Mouse (Mus musculus) retina, embryonic 14.5 days (tissue): ENCODE data around the gene Tulp1.
"Not testable (repeated sequence)": the region's sequence is repeated elsewhere in the genome, so short reads cannot be mapped to it uniquely, and the experiment has no call there.

ENCODE experiments used
- DNase-seq: peaks from one replicate; pipeline ENCODE4 v3.0.0-alpha.2; 2015; ENCODE audit warnings: low spot score

The Tulp1 gene

DNA sequence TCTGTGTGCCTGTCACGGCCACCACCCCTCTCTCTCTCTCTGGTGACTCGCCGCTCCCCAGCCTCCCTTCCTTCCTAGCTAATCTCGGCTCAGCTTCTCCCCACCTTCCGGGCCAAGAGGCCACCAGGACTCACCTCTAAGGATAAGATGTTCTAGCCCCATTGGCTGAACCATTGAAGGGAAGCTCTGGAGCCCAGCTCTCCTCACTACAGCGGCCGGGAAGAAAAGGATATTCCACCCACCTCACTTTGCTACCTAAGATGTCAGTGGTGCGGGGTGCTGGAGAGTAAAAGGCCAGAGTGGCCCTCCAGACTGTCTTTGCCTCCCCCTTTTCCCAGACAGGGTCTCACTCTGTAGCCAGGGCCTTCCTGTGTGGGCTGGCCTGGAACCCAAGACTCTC is at the start of gene Tulp1:
TSS of gene Tulp1 (minus strand) at position 101 of the 400 bp plus-strand sequence.
- DNase-seq, result no peak

DNA sequence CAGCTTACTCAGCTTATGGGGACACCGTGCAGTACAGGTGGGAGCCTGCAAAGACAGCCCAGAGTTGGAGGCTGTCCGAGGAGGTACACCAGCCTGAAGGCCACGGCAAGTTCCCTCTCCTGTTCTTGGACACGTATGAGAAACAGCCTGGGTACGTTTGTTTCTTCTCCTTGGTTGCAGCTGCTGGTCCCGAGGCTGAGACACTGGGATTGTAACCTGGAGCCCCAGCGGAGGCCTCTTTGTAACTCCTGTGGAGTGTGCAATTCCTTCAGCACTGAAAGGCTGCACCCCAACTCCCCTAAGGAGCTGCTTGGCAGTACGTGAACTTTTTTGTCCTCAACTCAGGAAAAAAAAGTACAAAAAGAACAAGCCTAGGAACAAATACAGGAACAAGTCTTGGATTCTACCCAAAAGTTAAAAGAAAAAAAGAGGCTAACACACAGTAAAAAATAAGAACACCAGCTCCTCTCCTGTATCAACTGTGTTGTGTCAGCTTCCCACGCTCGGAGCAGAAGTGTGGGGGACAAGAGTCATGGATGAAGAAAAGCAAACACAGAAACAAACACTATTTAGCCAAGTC is 46.4 kb upstream of the Tulp1 start:
- DNase-seq, result no peak

DNA sequence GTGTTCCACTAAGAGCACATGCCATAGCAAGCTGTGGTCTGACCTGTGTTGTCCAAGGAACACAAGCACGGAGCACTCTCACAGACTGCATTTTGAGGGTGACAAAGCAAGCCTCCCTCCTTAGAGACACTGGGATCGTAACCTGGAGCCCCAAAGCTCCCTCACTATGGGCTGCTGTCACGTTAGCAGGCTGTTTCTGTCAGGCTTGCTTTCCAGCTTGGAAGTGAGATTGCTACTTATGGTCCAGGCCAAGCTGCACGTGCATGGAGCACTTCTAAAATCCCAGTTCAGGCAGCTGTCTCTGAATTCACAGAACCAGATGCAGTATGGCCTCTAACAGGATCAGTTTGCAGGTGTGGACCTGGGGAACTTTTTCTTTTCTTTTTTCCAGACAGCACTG is 45.7 kb upstream of the Tulp1 start:
- no peak for DNase-seq

DNA sequence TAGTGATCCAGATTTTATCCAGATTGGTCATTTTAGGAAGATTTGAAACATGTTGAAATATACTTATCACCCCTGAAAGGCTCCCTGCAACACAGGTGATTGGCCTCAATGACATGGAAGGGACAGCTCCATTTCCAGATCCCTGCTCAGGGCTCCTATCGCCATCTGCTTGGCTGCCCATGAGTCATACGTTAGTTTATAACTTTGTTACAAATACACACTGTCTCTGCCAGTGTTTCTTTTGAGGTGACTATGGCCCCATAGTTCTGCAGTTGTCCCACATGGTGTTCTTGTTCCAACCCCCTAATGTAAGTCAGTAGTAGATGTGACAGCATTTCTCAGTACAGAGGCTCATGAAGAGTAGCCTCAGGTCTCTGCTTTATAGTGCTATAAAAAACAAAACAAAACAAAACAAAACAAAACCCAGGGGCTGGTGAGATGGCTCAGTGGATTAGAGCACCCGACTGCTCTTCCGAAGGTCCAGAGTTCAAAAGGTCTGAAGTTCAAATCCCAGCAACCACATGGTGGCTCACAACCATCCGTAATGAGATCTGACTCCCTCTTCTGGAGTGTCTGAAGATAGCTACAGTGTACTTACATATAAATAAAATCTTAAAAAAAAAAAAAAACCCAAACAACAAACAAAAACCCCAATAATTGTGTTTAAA is 43.4 kb upstream of the Tulp1 start:
- no peak for DNase-seq

DNA sequence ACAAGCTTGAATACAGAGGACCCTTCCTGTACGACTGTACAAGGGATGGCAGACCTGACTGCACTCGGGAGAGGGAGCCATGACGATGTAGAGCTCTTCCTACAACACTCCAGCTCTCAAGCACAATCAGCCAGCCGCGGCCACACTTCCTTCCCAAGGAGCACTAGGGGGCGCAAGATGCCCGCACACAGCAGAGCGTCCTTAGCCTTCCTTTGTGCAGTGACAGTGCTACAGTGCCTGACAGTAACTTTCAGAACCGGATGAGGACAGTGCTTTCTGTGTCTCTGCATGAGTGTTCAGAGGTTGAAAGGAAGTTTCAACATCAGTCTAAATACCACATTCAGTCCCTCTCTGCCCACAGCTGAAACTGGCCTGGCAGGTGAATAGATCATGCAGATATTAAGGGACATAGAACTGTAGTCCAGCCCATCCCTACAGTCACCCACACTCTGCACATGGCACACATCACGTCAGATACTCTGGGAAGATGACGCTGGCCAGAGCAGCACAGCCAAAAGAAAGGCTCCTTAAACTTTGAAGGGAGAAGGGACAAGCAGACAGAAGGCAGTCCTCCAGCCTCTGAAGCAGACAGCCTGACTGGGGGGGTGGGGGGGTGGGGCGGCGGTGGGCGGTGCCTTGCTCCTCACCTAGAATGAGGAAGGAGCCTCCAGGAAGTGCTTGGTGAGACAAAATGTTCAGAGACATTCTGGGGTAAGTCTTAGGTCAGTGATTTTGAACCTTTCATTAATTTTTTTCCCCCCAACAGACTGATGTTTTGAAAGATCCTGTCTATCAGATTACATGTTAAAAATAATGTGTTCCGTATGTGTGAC is 42.6 kb upstream of the Tulp1 start:
- DNase-seq, result peak; percentile 86

DNA sequence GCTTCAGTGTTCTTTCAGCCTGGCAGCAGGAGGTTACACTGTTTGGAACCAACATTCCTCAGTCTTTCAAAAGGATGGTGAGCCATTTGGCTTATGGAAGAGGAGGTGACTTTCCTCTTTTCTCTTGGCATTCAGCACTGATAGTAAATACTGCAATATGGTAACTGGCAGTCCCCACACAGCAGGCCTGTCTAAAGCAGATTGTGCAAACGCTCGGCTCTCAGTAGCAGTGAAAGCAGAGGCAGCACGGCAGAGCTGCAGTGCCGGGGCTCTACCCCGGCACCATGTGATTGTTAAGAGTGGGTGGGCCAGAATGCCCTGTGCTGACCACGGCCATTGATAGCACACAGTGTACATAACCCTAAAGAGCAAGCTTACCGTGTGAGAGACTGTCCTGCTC is 41.4 kb upstream of the Tulp1 start:
- DNase-seq, result no peak

DNA sequence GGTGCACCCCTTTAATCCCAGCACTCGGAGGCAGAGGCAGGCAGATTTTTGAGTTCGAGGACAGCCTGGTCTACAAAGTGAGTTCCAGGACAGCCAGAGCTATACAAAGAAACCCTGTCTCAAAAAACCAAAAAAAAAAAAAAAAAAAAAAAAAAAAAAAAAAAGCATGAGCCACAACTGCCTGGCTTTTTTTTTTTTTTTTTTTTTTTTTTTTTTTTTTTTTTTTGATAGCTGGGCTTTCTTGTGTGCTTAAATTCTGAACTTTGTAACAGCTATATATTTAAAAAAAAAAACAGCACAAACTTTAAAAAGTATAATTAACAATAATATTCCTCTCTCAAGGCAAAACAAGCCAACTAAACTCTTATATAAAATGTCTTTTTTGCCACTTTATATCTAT is 39.7 kb upstream of the Tulp1 start:
- DNase-seq, result not testable (repeated sequence)

DNA sequence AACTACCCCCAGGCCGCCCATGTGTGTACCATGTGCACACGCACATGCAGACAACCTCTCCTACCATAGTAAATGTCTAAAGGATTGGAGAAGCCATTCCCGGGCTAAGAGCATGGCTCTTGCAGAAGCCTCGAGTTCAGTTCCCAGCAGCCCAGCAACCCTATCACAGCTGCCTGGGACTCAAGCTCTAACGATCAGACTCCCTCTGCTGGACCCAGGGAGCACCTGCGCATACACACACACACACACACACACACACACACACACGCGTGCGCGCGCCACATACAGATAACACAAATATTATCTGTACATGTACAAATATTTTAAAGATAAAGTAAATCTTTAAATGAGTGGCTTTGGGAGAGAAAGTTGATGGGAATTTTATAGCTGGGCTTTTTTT is 39.3 kb upstream of the Tulp1 start:
- DNase-seq, result no peak

DNA sequence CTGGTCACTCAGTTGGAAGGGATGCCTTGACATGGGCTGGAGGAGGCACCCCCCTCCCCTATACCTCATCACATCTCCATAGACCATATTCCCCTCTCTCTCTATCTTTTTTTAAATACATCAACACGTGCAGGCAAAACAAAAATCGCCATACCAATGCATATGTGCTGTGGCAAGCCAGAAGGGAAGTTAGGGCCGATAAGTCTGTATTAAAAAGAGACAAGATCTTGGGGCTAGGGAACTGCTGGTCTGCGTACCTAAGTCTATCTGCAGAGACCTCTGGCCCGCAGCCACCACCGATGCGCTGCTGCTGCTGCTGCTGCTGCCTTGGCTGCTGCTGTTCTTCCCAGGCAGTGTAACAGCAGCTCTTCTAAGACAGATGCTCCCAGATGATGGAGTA is 30.0 kb upstream of the Tulp1 start:
- DNase-seq, result no peak

DNA sequence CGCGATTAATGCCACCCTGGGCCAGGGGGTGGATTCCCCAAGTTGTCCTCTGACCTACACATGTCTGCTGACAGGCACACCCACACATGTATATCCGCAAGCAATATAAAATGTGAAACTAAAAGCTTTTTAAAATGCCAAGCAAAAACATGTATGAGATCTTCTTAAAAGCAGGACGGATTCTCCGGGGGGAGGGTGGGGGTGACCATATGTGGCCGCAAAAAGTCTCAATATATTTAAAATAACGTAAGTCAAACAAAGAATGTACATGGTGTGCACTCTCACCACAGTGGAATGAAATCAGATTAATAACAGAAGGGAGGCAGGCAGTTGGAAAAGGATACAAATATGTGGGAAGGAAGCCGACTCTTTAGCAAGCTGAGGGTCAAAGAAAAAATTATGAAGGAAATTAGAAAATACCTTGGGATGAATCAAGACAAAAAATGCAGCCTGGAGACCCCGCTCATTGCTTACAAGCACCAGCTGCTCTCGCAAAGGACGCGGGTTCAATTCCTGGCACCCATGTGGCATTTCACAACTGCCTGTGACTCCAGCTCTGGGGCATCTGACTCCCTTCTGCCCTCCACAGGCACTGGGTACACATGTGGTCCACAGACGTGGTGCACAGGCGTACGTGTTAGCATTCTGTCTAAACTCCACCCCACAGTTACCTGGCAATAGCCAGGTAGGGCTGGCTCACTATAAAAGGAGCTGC is 29.2 kb upstream of the Tulp1 start:
- no peak for DNase-seq

DNA sequence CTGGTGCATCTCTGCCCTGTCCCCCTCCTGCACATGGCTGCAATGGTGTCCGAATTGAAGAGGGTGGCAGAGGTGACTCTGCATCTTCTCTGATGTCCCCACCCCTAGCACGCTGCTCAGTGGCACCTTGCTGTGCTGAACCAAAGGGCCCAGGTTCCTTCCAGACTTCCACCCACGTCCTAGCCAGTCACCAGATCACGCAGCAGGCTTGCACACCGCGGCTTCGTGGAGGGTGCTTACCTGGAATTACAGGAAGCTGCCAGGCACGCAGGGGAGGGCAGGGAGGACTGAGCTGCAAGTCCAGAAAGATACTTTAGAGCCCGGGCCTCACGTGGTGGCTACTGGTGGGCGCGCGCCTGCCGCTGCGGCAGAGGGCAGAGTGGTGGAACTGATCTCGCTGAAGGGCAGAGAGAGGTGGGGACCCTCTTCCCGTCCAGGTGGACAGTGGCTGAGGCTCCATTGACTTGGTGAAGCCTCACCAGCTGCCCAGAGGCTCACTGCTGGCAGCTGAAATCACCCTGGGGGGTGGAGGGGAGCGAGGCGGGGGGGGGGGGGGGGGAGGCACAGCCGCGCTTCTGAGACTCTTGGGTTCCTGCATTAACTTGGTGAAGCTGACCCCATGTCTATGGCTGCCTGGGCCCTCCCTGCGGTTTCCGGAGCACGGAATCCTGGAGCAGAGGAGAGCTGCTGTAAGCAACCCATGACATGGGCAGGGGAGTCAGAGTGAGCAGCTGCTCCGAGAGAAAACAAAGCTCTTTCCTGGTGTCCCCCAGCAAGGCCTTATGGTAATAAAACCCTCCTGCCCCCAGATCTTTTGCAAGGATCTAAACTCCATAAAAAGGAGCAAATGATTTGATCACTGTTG is 26.8 kb upstream of the Tulp1 start:
- DNase-seq, result no peak

DNA sequence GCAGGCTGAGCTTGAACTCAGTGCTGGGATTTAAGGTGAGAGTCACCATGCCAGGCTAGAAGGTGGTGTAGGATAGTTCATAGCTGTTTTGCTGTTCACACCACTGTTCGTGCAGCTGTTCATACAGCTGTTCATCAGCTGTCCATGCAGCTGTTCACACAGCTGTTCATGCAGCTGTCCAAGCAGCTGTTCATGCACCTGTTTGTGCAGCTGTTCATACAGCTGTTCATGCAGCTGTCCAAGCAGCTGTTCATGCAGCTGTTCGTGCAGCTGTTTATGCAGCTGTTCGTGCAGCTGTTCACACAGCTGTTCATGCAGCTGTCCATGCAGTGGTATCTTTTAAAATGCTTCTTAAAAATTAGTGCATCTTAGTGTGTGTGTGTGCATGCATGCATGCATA is 23.5 kb upstream of the Tulp1 start:
- no peak for DNase-seq

DNA sequence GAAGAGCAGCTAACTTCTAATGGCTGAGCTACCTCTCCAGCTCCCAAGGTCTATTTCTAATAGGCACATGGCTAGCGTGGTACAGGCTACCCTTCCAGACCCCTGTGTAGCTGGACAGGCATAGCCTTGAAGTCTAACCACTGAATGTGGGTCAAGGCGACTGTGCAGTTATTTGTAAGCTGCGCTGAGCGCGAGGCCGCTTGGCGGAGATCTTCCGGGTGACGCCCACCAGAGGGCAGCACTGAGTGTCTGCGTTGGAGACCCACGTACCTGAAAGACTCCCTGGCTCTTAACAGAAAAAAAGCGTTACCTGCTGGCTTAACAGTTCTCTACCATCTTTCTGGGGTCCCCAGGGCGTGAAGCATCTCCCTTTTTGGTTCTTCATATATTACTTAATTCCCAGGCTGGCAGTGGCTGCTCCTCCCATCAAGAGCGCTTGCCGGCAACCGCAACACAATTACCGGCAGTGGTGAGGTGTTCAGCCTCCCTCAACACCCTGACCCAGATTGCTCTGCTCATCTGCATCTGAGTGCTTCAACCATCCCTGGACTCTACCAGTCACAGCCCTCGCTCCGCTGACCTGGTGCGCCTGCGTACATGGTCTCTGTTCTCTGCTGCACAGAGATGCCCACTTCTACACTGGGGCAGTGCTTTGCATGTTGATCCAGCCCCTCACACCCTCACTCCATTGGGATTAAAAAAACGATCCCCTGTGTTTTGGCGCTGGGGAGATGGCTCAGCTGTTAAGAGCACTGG is 21.3 kb upstream of the Tulp1 start:
- peak; percentile 89 for DNase-seq

DNA sequence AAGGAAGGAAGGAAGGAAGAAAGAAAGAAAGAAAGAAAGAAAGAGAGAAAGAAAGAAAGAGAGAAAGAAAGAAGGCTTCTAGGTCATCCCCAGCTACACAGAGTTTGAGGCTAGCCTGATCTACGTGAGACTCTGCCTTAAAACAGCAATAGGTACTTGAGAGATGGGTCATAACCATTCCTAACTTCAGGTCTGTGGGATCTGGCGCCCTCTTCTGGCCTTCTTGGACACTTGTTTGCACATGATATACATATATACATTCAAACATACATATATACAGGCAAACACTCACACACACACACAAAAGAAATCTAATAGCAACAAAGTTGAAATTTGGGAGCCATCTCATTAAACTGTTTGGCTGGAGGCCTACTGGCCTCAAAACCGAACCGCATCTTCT is 19.3 kb upstream of the Tulp1 start:
- DNase-seq, result peak; percentile 59

DNA sequence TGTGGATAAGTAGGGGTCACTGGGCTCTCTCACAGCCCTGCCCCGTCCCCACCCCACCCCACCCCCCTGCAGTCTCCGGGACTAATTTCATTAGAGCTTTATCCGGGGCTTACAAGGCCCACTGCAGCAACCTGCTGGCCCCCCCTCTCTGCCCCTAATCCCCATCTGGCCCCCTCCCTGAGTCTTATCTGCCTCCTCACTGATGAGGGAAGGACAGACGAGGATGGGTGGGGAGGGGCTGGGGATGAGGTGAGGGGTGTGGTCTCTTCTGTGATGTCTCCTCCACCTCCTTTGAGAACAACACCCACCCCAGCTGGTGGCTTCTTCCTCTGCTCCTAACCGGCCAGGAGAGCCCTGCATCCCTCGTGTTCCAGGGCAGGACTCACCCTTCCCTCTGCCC is 15.2 kb upstream of the Tulp1 start:
- DNase-seq, result peak; percentile 53

DNA sequence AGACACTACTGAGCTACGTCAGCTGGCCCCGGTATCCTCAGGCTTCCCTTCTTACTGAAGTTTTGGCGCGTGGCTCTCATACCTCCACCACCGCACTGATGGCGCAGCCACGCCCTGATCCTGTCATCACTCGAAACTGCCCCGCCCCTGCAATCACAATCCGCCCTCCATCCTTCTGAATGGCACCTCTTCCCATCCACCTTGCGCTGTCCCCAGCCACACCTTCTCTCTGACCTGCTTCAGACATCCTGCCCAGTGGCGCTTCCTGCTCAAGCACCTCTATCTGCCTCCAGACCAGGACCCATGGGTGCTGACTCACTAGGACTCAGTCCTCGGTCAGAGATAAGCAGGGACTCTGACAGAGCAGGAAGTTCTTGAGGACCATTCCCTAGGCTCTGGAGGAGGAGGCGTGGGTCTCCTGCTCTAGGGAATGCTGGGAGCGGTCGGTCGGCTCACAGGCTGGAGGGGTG is 10.6 kb upstream of the Tulp1 start:
- DNase-seq, result no peak

DNA sequence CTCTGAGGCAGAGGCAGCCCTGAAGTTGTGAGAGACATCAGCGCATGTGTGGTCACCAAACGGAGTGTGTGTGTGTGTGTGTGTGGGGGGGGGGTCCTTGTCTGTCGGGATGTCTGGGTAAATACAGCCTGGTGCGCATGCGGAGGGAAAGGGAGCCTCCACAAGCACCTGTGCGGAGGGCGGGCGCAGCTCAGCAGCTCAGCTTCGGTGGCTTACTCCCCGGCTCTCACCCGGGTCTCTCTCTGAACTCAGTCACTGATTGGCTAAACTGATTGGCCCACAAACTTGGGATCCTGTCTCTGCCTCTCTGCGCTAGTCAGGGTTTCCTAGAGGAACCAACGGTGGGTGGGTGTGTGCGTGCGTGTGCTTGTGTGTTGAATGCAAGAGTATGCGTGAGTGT is 9.5 kb upstream of the Tulp1 start:
- DNase-seq, result no peak

DNA sequence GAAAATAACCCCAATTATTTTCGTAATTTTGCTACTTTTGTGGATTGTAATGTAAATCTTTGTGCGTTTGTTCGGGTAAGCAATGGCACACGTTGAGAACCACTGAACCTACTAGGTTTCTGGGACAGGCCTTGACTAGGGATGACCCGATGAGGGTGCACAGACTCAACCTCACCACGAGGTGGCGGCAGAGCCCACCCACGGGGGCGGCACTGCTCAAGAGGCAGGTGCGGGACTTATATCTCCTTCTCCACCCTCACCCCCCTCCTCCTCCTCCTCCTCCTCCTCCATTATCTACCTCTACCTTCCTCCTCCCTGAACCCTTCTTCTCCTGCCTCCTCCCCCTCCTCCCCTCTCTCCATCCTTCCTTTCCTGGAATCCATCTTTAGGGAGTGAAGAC is 8.8 kb upstream of the Tulp1 start:
- peak; percentile 78 for DNase-seq

DNA sequence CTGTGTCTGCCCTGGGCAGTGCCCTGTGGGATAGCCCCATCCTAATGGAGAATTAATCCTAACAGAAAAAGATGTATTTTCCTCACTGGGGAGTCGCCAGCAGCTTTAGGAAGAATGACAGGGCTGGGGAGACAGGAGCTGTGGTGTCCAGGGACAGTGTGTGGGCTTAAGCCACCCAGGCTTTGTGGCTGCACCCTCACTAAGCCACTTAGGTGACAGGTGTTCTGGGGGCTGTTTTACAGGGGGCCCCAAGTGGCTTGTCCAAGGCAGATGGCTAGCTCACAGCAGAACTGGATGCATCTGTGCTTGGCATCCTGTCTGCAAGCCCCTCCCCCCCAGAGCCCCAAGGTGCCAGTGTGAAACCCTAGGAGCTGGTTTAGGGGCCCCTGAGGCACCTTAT is 6.9 kb upstream of the Tulp1 start:
- no peak for DNase-seq

DNA sequence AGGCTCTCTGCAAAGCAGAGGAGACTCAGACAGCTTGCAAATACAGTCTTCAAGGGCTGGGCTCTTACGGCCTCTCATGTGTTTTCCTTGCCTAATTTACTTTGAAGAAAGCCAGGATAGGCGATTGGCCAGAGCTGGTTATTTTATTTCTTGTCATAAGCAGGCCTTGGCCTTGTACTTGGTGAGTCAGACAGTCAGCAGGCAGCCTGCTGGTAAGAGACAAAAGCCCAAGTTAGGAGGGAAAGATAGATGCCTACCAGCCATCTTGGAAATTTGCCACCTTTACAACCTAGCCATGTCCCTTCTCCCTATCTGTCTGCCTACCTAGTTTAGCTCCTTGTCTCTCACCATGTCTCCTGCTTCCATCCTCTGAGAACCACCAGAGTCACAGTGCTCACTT is 6.3 kb upstream of the Tulp1 start:
- no peak for DNase-seq

DNA sequence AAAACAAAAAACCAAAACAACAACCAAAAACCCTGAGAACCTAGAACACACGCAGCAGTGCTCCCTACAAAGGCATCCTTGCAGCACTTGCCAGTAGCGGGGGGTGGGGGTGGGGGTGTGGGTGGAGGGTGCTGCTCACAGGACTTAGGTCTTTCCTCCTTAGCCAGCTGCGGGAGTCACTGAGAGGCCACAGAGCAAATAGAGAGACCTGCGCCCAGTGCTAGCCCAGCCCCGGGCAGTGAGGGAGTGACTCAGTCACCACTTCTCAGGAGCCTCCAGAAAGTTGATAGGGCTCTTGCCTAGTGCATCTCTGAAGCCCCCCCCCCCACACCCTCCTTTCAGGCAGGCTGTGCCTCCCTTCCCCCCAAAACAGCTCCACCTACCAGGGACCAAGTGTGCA is 4.0 kb upstream of the Tulp1 start:
- no peak for DNase-seq
